Mouse (Mus musculus): ENCODE results near the gene Gm3285. TPM values are rescaled to one million over a fixed set of nuclear protein-coding genes. Genes with fewer than 3 reads are reported as not detected.

Gm3285 gene
- polyA plus RNA-seq, 1 experiment, result not detected

DNA sequence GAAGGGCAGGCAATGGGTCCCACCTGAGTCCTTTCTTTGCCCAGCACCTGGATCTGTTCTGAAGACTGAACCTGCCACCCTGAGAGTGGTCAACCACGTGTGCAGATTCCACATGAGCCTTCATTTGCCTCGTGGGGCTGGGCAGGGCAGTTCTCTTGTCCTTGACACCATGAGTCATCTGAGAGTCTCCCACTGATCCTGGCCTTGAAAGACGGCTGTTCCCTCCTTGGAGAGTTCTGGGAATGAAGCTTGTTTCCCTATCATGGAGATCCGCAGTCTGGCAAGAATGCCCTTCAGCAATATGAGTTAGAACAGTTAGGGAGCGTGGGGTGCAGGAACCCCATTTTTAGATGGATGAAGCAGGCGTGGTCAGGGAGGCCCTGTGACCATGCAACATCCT, 22.8 kb upstream of the Gm3285 start:
- WGBS, result 60% methylated on average over 6 of the region's 6 CpGs
- TF ChIP-seq POLR2A (IDR thresholded peaks at IDR 0.05; ENCODE audit: low read depth, low read length), result no peak
- no peak for TF ChIP-seq CTCF (IDR thresholded peaks at IDR 0.05; ENCODE audit: extremely low read depth, insufficient read length, insufficient replicate concordance, low read depth, low read length)
- Histone ChIP-seq H3K36me3 (ENCODE audit: control insufficient read depth, insufficient read depth, low read length) (no peaks in the 10 kb centered on the region), H3K4me3 (ENCODE audit: low read depth, low read length) (no peak overlapping the region), H3K27me3 (ENCODE audit: control insufficient read depth, insufficient read depth, low read length) (no peaks in the 10 kb centered on the region), H3K27ac (ENCODE audit: insufficient read depth, low read depth, low read length) (no peak overlapping the region), H3K4me1 (ENCODE audit: control insufficient read depth, insufficient read depth, insufficient read length, low read length) (no peaks in the 10 kb centered on the region)

DNA sequence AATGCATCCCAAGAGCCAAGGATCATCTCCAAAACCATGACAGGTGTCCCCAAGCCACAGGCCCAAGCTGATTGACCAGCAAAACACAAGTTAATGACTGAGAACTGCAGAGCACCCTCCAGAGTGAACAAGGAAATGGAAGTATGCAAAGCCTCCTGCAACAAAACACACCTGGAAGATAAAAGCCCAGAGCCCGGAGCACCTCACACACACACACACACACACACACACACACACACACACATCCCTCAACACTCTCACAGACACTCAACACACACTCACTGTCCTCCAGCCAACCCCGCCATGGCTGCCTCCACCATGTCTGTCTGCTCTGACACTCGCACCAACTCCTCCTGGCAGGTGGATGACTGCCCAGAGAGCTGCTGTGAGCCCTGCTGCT, 15.3 kb upstream of the Gm3285 start, which contains the start of gene Gm36176:
Gene Gm36176, plus strand, starts transcription at position 301 of the 400 bp plus-strand sequence.
- H3K27ac ChIP-seq (ENCODE audit: insufficient read depth, low read depth, low read length), result no peak within 1 kb of the TSS
- H3K4me1 ChIP-seq (ENCODE audit: control insufficient read depth, insufficient read depth, insufficient read length, low read length), result peaks cover 2% of the 10 kb centered on the region; the same call in 1 of the 2 replicates
- no peak for TF ChIP-seq CTCF (IDR thresholded peaks at IDR 0.05; ENCODE audit: extremely low read depth, insufficient read length, insufficient replicate concordance, low read depth, low read length)
- no peak for TF ChIP-seq POLR2A (IDR thresholded peaks at IDR 0.05; ENCODE audit: low read depth, low read length)
- no peak within 1 kb of the TSS for H3K4me3 ChIP-seq (ENCODE audit: low read depth, low read length)
- no peaks in the 10 kb centered on the region for H3K36me3 ChIP-seq (ENCODE audit: control insufficient read depth, insufficient read depth, low read length)
- whole genome bisulfite sequencing, result 51% methylated on average over 3 of the region's 3 CpGs
- H3K27me3 ChIP-seq (ENCODE audit: control insufficient read depth, insufficient read depth, low read length), result no peaks in the 10 kb centered on the region

DNA sequence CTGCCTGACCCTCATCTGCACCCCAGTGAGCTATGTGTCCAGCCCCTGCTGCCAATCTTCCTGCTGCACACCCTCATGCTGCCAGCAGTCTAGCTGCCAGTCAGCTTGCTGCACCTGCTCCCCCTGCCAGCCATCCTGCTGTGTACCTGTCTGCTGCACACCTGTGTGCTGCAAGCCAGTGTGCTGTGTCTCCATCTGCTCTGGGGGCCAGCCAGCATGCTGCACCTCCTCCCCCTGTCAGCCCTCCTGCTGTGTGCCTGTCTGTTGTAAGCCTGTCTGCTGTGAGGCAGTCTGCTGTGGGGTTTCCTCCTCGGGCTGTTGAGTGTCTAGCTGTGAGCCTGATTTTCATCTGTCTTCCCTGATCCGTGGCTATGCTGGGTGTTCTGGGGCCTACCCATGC, 14.8 kb upstream of the Gm3285 start:
- WGBS, result 20% methylated on average over 2 of the region's 2 CpGs
- H3K4me1 ChIP-seq (ENCODE audit: control insufficient read depth, insufficient read depth, insufficient read length, low read length), result peaks cover 2% of the 10 kb centered on the region; the same call in 1 of the 2 replicates
- no peak overlapping the region for H3K4me3 ChIP-seq (ENCODE audit: low read depth, low read length)
- TF ChIP-seq CTCF (IDR thresholded peaks at IDR 0.05; ENCODE audit: extremely low read depth, insufficient read length, insufficient replicate concordance, low read depth, low read length) (no peak), POLR2A (IDR thresholded peaks at IDR 0.05; ENCODE audit: low read depth, low read length) (no peak)
- H3K27me3 ChIP-seq (ENCODE audit: control insufficient read depth, insufficient read depth, low read length), result no peaks in the 10 kb centered on the region
- no peaks in the 10 kb centered on the region for H3K36me3 ChIP-seq (ENCODE audit: control insufficient read depth, insufficient read depth, low read length)
- no peak overlapping the region for H3K27ac ChIP-seq (ENCODE audit: insufficient read depth, low read depth, low read length)

DNA sequence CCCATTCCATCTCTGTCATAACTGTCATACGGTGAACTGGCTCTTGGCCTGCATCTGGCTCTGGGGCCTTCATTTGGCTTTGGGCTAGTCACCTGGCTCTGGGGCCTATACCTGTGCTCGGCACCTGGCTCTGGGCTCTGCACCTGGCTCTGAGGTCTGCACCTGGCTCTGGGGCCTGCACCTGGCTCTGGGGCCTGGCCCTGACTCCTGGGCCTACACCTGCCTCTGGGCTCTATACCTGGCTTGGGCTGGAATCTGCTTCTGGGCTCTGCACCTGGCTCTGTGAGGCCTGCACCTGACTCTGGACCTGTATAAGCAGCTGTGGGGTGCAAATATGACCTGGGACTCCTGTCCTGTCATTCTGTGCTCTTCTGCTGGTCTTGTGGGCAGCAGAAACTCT, 14.2 kb upstream of the Gm3285 start:
- Histone ChIP-seq H3K4me1 (ENCODE audit: control insufficient read depth, insufficient read depth, insufficient read length, low read length) (peaks cover 2% of the 10 kb centered on the region; the same call in 1 of the 2 replicates), H3K4me3 (ENCODE audit: low read depth, low read length) (no peak overlapping the region), H3K27me3 (ENCODE audit: control insufficient read depth, insufficient read depth, low read length) (no peaks in the 10 kb centered on the region), H3K36me3 (ENCODE audit: control insufficient read depth, insufficient read depth, low read length) (no peaks in the 10 kb centered on the region), H3K27ac (ENCODE audit: insufficient read depth, low read depth, low read length) (no peak overlapping the region)
- 29% methylated on average over 2 of the region's 2 CpGs for WGBS
- TF ChIP-seq POLR2A (IDR thresholded peaks at IDR 0.05; ENCODE audit: low read depth, low read length), result no peak
- TF ChIP-seq CTCF (IDR thresholded peaks at IDR 0.05; ENCODE audit: extremely low read depth, insufficient read length, insufficient replicate concordance, low read depth, low read length), result no peak

DNA sequence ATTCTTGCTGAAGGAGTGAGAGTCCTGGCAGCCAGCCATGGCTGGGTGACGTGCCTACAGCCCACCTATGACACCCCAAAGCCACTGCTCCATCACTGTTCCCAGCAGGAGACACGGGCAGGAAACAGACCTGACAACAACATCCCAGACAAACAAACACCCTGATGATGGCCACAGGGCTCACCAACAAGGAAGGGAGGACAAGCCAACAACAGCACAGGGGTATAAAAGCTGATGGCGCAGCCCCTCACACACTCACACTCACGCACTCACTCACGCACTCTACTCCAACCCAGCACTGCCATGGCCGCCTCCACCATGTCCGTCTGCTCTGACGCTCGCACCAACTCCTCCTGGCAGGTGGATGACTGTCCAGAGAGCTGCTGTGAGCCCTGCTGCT, 9.2 kb upstream of the Gm3285 start, which contains the start of gene Gm10318:
Gene Gm10318, plus strand, starts transcription at position 301 of the 400 bp plus-strand sequence.
- H3K27ac ChIP-seq (ENCODE audit: insufficient read depth, low read depth, low read length), result no peak within 1 kb of the TSS
- no peaks in the 10 kb centered on the region for H3K36me3 ChIP-seq (ENCODE audit: control insufficient read depth, insufficient read depth, low read length)
- no peaks in the 10 kb centered on the region for H3K4me1 ChIP-seq (ENCODE audit: control insufficient read depth, insufficient read depth, insufficient read length, low read length)
- no peaks in the 10 kb centered on the region for H3K27me3 ChIP-seq (ENCODE audit: control insufficient read depth, insufficient read depth, low read length)
- no peak within 1 kb of the TSS for H3K4me3 ChIP-seq (ENCODE audit: low read depth, low read length)
- 74% methylated on average over 9 of the region's 9 CpGs for WGBS
- TF ChIP-seq POLR2A (IDR thresholded peaks at IDR 0.05; ENCODE audit: low read depth, low read length) (no peak), CTCF (IDR thresholded peaks at IDR 0.05; ENCODE audit: extremely low read depth, insufficient read length, insufficient replicate concordance, low read depth, low read length) (no peak)

DNA sequence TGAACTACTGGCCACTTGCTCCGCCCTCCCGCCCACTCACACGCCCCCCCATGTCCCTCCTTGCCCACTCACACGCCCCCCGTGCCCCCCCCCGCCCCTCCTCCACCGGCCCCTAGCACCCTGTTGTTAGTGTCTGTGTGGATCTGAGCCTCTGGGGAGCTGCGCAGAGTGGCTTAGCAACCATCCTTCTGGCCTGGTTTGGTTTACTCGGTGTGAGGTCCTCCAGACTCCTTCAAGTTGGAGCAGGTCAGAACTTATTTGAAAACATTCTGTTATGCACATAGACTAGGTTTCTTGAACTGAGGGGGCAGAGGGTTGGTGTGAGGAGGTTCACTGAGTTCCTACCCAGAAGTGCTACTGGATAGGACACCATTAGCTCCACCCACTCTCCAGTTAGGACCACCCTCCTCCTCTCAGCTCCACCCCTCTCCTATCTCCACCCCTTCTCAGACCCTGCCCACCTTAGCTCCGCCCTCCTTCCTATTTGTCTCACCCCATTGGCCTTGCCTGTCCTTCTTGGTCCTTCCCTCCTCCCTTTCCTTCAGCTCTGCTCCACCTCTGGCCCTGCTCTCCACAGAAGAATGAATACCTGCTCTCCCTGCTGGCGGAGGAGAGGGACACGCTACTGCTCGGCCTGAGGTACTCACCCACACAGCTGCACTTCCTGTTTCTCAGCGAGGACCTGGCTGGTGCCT, 2.4 kb downstream of the Gm3285 start:
- Histone ChIP-seq H3K27me3 (ENCODE audit: control insufficient read depth, insufficient read depth, low read length) (no peaks in the 10 kb centered on the region; the same call in 1 of the 2 replicates), H3K4me3 (ENCODE audit: low read depth, low read length) (peak overlapping the region; percentile 53), H3K4me1 (ENCODE audit: control insufficient read depth, insufficient read depth, insufficient read length, low read length) (peaks cover 2% of the 10 kb centered on the region), H3K36me3 (ENCODE audit: control insufficient read depth, insufficient read depth, low read length) (no peaks in the 10 kb centered on the region), H3K27ac (ENCODE audit: insufficient read depth, low read depth, low read length) (no peak overlapping the region)
- 39% methylated on average over 14 of the region's 14 CpGs for WGBS
- TF ChIP-seq POLR2A (IDR thresholded peaks at IDR 0.05; ENCODE audit: low read depth, low read length) (peak; percentile 28; the same call in 1 of the 2 replicates), CTCF (IDR thresholded peaks at IDR 0.05; ENCODE audit: extremely low read depth, insufficient read length, insufficient replicate concordance, low read depth, low read length) (no peak)

DNA sequence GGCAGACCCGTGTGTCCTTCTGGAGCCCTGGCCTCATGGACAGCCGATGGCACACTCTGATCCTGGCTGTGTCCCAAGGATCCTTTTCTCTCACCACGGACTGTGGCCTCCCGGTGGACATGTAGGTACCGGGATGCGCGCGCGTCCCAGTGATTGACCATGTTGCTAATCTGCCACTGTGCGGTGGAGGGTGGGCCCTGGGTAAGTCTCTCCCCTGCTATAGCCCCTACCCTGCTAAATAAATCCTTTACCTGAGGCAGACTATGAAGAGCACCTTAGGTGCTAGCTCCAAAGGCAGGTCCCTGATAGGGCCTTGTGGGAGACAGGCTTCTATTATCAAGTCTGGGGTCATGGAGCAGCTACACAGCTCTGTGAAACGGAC, 3.0 kb downstream of the Gm3285 start:
- Histone ChIP-seq H3K36me3 (ENCODE audit: control insufficient read depth, insufficient read depth, low read length) (no peaks in the 10 kb centered on the region), H3K4me3 (ENCODE audit: low read depth, low read length) (peak overlapping the region; percentile 53), H3K4me1 (ENCODE audit: control insufficient read depth, insufficient read depth, insufficient read length, low read length) (peaks cover 2% of the 10 kb centered on the region), H3K27me3 (ENCODE audit: control insufficient read depth, insufficient read depth, low read length) (no peaks in the 10 kb centered on the region; the same call in 1 of the 2 replicates), H3K27ac (ENCODE audit: insufficient read depth, low read depth, low read length) (no peak overlapping the region)
- 31% methylated on average over 11 of the region's 11 CpGs for WGBS
- TF ChIP-seq POLR2A (IDR thresholded peaks at IDR 0.05; ENCODE audit: low read depth, low read length), result peak; percentile 5; the same call in 1 of the 2 replicates
- no peak for TF ChIP-seq CTCF (IDR thresholded peaks at IDR 0.05; ENCODE audit: extremely low read depth, insufficient read length, insufficient replicate concordance, low read depth, low read length)
